Mouse (Mus musculus): ENCODE data around the gene Esp8.
"Not testable (repeated sequence)": the region's sequence is repeated elsewhere in the genome, so short reads cannot be mapped to it uniquely, and the experiment has no call there.

Esp8 gene

GRCm38 (mm10) chr17:40519818-40520217, at the start of gene Esp8:
TSS of gene Esp8 (plus strand) at chr17:40520022.
- in situ Hi-C loops (cut with MseI, MboI) = no loop called here

GRCm38 (mm10) chr17:40483566-40483965, 36.3 kb upstream of the Esp8 start:
- in situ Hi-C loops (cut with MseI, MboI) = not testable (repeated sequence)

DNA sequence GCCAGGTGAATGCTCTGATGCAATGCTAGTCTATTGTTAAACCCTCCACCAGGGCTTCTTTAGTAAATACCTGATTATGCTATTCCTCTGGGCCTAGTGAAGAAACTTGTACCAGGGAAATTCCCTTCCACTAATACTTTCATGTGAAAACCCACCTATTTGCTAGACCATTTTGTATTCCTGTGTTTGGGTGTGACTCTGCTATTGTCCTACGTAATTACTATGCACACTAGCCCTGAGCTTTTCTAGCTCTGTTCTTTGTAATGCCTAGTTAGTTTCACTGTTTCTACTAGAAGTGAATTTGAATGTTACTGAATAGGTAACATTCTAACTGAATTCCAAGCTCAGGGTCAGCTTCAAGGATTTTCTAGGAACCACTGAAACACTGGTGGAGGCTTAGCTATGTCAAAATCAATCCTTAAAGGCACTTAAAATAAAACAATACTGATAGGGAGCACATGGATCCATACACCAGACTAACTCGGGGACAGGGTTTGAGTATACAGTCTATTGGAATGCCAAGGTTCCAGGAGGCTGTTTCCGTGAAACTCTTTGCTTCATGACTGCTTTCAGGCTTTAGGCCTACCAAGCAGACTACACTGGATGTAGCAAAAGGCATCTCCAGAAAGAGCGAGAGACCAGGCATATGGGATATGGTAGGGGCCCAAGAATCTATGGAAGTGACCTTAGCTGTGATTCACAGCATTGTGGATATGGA, 24.2 kb upstream of the Esp8 start:
- in situ Hi-C loops (cut with MseI, MboI) = not testable (repeated sequence)

GRCm38 (mm10) chr17:40529813-40530212, 10.0 kb downstream of the Esp8 start:
- in situ Hi-C loops (cut with MseI, MboI) = no loop called here

GRCm38 (mm10) chr17:40531147-40531546, 11.3 kb downstream of the Esp8 start:
- in situ Hi-C loops (cut with MseI, MboI) = no loop called here

DNA sequence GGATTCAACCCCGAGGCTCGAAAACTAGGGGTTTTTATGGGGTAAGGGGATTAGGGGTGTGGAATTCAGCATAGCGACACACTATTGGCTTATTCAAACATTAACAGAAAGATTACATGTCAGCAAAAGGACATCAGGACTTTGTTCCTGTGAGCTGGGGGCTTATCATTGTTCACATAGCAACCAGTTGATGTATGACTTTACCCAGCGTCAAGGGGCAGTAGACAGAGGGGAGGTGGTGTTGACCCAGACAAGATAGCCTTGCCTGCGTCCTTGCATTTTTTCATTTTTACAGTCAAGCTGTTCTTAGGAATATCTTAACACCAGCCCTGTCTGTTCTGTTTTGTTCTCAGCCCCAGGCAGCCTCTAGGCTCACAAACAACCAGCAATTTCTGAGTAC, 27.2 kb downstream of the Esp8 start:
- in situ Hi-C loops (cut with MseI, MboI) = not testable (repeated sequence)

DNA sequence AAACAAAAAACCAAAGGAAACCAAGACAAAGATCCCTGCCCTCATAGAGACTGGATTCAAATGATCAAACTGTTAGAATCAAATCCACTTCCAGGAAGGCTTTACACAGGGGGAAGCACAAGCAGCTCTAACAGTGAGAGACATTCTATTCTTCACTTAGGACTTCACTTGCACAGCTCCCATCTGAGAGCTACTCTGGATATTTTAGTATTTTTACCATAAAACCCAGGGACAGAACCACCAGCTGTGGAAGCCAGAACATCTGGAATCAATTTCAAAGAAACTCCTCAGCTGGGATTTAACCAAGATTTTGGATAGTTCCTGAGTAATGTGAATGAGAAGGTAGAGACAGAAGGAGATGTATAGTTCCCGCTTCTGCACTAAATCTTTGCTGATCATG, 33.6 kb downstream of the Esp8 start:
- in situ Hi-C loops (cut with MseI, MboI) = no loop called here

DNA sequence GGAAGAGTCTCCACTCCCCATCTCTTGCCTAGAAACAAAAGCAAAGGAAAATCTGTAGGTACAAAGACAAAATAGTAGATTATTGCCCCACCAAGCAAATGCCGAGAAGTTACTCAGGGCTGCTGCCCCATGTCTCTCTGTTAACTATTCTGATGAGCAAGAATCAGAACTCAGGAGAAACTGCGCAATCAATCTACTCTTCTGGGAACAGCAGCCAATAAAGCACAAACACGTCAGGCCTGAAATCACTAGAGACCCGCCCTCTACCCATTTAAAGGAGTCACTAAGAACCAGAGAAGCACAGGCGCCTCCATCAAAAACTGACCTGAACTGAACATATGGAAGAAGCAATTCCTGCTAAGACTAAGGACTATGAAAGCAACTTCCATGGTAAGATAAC, 41.4 kb downstream of the Esp8 start, which contains the start of gene Esp6:
Esp6 (plus strand) TSS at position 301 of the 400 bp plus-strand sequence.
- in situ Hi-C loops (cut with MseI, MboI) = no loop called here

Data from mouse trophoblast stem cell (cell line).